Mouse (Mus musculus) cerebellum, postnatal 36 days (tissue): ENCODE measurements around the gene Gm49510.
A peak's percentile ranks its signal among the peaks of the same experiment; 100 is the strongest.
"Not testable (repeated sequence)": the region's sequence is repeated elsewhere in the genome, so short reads cannot be mapped to it uniquely, and the experiment has no call there.

Experiments
- DNase-seq, 2 experiments: peaks; one replicate each; pipeline ENCODE4 v3.0.0; 2021 to 2022; ENCODE audit warnings: mixed read lengths in 2 of 2

The Gm49510 gene

GRCm38 (mm10) chr15:78878792-78879516 lies 20.5 kb upstream of the Gm49510 start:
- not testable (repeated sequence) for DNase-seq

GRCm38 (mm10) chr15:78880432-78880831 lies 19.0 kb upstream of the Gm49510 start:
- DNase-seq: no peak

- no peak for DNase-seq
Measured at GRCm38 (mm10) chr15:78881828-78882227, 17.6 kb upstream of the Gm49510 start.

- no peak for DNase-seq
Measured at GRCm38 (mm10) chr15:78889401-78889853, 10.0 kb upstream of the Gm49510 start.

- no peak for DNase-seq
Measured at GRCm38 (mm10) chr15:78892440-78892839, 7.0 kb upstream of the Gm49510 start.

GRCm38 (mm10) chr15:78894726-78895125 lies 4.7 kb upstream of the Gm49510 start:
- DNase-seq: no peak

GRCm38 (mm10) chr15:78895741-78896140 lies 3.7 kb upstream of the Gm49510 start:
- no peak for DNase-seq

GRCm38 (mm10) chr15:78896149-78896548 lies 3.3 kb upstream of the Gm49510 start:
- DNase-seq: no peak

GRCm38 (mm10) chr15:78897488-78897887 lies 2.0 kb upstream of the Gm49510 start:
- no peak for DNase-seq

- DNase-seq: no peak
Measured at GRCm38 (mm10) chr15:78898507-78899001, 913 bp upstream of the Gm49510 start.

GRCm38 (mm10) chr15:78899740-78900584 lies 495 bp downstream of the Gm49510 start, which contains the start of gene Sh3bp1:
Gene Sh3bp1 (plus strand): TSS chr15:78899768.
- peak; percentile 39 to 50 for DNase-seq

GRCm38 (mm10) chr15:78900585-78901421 lies 1.3 kb downstream of the Gm49510 start:
- no peak for DNase-seq

GRCm38 (mm10) chr15:78901422-78901789 lies 1.9 kb downstream of the Gm49510 start:
- no peak for DNase-seq

- peak; percentile 84 to 90 for DNase-seq
Measured at GRCm38 (mm10) chr15:78903243-78903642, 3.8 kb downstream of the Gm49510 start.

- no peak for DNase-seq
Measured at GRCm38 (mm10) chr15:78908399-78908798, 8.9 kb downstream of the Gm49510 start.

GRCm38 (mm10) chr15:78908982-78909381 lies 9.5 kb downstream of the Gm49510 start:
- no peak for DNase-seq

- peak; percentile 54 to 59 for DNase-seq
Measured at GRCm38 (mm10) chr15:78912040-78912439, 12.6 kb downstream of the Gm49510 start.

GRCm38 (mm10) chr15:78913632-78914090 lies 14.2 kb downstream of the Gm49510 start, which contains the start of gene Pdxp:
Gene Pdxp (plus strand): TSS chr15:78913919.
- peak; percentile 97 to 98 for DNase-seq

- DNase-seq: peak; percentile 67 to 71
Measured at GRCm38 (mm10) chr15:78914091-78914822, 14.8 kb downstream of the Gm49510 start.

GRCm38 (mm10) chr15:78914823-78915659 lies 15.6 kb downstream of the Gm49510 start:
- DNase-seq: peak in 1 of 2 experiments; percentile 35

- DNase-seq: peak; percentile 74 to 78
Measured at GRCm38 (mm10) chr15:78915660-78916017, 16.2 kb downstream of the Gm49510 start.
